Mouse (Mus musculus) T-helper 2 cell (primary cell): ENCODE results near the gene Odam.

Experiments used
- in situ Hi-C: fragments of 300-600 bp; cut with MboI, MseI; formaldehyde crosslinking; loops from one replicate; pipeline ENCODE4 v1.15.1; 2025; ENCODE audit warnings: high pct_unique_total_duplicates

The Odam gene

GRCm38 (mm10) chr5:87884729-87885128 is at the start of gene Odam:
Odam (plus strand) TSS chr5:87885029.
- in situ Hi-C loops, result no loop called here

- in situ Hi-C loops, result no loop called here
These were observed 29.6 kb upstream of the Odam start for GRCm38 (mm10) chr5:87855136-87855716.

- in situ Hi-C loops, result no loop called here
These were observed 14.7 kb upstream of the Odam start for GRCm38 (mm10) chr5:87870084-87870483.

GRCm38 (mm10) chr5:87871423-87871822 is 13.4 kb upstream of the Odam start:
- in situ Hi-C loops, result no loop called here

GRCm38 (mm10) chr5:87925372-87925771 is 40.5 kb downstream of the Odam start, which contains the start of gene Csn3:
Csn3 (plus strand) TSS chr5:87925579.
- in situ Hi-C loops, result no loop called here

- in situ Hi-C loops, result no loop called here
These were observed 46.8 kb downstream of the Odam start for GRCm38 (mm10) chr5:87931603-87932002.

- in situ Hi-C loops, result no loop called here
These were observed 55.9 kb downstream of the Odam start for GRCm38 (mm10) chr5:87940752-87941151.

GRCm38 (mm10) chr5:87942515-87942914 is 57.7 kb downstream of the Odam start:
- in situ Hi-C loops, result no loop called here
